Mouse (Mus musculus): ENCODE measurements around the gene Acaca.

Gene Acaca

DNA sequence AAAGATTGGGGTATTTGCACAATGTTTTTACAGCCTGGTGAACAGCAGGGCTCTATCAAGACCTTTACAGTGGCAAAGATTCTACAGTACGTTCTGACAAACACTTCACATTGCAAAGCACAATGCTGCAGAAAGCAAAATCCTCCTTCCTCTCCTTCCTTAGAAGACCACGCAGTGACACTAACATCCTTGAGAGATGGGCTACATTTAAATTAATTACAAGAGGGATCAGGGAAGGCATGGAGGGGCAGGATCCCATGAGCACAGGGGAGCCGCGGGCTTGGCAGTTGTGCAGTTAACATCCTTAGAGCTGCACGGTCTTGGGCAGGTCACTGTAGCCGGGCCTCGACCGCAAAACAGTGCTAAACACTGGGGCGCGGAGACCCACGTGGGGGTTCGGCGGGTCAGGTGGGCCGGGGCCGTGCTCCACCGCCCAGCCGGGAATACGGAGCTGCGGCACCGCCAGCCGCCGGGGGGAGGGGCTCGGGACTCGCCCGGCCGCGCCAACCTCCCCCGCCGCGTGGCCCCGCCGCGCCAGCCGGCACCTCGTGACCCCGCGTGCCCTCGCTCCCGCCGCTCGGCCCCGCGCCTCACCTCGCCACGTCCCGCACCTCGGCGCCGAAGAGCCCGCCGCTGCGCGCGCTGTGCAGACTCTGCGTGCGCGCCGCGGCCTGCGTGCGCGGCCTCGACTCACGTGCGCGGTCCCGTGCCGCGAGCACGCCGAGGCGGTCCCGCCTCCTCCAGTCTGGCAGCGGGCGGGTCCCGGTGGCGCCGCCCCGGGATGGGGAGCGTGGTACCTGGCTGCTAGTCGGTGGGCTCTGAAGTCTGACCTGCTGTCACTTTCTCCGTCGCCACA lies at the start of gene Acaca, which contains the start of gene Tada2a:
TSS of gene Acaca (plus strand) at position 730 of the 856 bp plus-strand sequence.
TSS of gene Tada2a (minus strand) at position 658 of the 856 bp plus-strand sequence.
- peak; percentile 69 for DNase-seq (ENCODE audit: low spot score)

DNA sequence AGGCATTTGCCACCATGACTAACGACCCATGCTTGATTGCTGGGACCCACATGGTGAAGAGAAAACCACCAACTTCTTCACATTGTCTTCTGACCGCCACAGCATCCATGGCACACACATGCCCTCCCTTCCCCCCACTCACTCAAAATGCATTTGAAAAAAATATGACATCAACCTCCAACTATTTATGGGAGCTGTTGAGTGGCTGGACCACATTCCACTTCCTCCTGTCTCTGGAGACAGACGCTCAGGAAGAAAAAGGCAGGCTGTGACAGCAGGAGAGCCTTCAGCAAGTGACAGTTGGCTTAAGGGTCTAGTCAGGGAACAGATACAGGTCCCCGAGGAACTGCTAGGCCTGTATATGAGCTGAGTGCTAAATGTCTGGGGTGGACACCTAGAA lies 49.6 kb upstream of the Acaca start:
- no peak for DNase-seq (ENCODE audit: low spot score)

DNA sequence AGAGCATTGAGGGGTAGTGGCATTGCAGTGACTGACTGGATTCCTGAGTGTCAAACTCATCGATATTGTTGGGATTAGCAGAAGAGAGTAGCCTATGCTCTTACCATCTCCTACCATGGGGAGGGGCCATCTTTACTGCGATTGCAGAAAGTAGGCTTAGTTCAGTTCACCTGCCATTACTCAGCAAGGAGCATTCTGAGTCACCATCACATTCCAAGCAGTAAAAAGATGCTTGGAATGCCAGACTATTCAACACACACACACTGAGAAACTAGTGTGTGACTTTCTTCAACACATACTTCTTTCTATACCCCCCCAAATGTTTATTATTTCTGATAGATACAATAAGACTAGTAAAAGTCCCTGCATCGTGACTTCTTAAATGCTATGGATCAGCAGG lies 49.1 kb upstream of the Acaca start:
- no peak for DNase-seq (ENCODE audit: low spot score)

DNA sequence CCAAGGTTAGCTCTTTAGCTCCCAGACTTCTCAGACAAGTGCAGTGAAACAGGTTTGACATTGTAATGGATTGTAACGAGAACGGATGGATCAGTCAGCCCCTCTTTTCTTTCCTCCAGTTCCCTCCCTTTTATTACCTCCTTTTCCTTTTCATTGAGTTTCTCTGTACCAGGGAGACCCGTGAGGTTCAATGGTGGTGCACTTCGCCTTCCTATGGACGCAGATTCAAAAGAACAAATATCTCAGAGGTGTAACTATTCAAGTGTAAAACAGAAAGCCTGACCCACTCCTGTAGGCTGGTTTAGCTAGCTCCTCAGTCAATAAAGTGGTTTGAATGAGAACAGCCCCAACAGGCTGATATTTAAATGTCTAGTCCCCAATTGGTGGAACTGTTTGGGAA lies 47.6 kb upstream of the Acaca start:
- DNase-seq (ENCODE audit: low spot score): no peak

DNA sequence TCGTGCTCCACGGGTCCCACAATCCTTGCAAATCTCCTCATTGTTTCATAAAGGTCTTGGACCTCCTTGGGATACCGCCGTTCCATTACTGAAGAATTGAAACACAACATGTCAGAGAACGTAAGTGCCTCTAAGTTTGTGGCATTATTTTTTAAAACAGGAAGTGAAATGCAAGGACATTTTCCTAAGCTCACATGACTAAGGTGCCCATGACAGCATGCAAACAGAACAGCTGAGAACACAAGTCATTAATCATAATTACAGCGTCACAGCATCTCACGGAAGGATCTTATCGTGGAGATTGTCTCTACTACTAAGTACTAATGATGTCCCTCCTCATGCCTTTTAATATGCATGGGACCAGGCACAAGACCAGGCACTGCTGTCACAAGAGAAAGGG lies 38.9 kb upstream of the Acaca start:
- no peak for DNase-seq (ENCODE audit: low spot score)

DNA sequence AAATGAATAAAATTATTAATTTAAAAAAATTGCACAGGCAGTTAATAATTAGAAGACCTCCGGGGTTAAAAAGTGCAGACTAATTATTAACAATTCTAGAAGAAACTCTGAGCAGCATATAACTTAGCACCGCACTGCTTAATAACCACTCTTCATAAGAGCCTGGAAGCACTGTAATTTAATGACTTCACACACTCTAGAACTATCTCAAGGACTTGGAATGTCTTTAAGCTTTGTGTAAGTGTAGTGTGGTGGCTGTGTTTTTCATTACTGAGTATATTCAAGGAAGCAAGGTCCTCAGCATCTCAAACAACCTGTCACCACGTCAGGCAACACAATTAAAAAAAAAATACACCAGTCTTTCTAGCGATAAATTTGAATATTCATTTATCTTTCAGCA lies 34.4 kb upstream of the Acaca start:
- DNase-seq (ENCODE audit: low spot score): no peak

DNA sequence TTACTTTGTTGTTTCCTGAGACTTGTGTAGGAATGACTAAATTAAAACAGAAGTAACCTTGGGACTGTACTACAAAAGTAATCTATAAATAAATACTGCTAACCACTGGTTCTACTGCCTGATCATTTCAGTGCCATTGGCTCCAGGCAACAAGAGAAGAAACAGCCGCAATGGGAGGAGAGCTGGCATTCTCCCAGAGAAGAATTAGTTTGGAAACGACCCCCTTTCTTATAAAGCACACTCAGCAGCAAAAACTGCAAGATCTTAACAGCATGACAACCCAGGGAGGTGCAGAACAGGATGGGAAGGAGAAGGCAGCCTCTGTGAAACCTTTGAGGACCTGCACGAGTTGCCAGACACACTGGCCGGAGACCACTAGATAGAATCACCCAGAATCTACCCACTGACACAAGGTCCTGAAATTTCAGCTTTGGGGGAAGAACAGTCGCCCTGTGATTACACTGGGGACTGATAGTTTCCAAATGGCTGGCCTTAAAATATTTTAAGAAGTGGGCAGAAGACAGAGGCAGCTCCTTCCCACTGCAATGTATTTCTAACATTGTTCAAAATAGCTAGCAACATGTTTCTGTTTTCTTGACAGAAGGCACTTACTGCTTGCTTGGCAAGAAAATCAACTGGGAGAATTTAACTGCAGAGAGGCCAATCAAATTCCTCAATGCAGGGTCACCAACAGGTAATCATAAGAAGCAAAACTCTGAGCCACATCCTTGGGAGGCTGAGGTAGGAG lies 32.0 kb upstream of the Acaca start:
- no peak for DNase-seq (ENCODE audit: low spot score)

DNA sequence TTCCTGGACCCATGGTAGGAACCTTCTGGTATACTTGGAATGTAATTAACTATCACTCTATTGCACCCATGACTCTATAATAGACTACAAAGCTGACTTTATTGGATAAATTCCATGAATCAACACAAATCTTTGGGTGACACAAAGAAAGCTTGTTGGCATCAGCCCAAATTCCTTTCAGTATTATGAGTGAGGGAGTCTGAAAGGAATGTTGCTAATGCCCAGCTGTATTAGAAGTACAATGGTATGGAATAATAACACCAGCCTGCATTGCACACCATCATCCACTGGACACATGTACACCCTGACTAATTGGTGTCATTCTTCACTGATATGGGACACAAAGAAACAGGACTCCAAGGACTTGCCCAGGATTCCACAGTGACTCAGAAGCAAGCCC lies 28.3 kb upstream of the Acaca start:
- DNase-seq (ENCODE audit: low spot score): no peak

DNA sequence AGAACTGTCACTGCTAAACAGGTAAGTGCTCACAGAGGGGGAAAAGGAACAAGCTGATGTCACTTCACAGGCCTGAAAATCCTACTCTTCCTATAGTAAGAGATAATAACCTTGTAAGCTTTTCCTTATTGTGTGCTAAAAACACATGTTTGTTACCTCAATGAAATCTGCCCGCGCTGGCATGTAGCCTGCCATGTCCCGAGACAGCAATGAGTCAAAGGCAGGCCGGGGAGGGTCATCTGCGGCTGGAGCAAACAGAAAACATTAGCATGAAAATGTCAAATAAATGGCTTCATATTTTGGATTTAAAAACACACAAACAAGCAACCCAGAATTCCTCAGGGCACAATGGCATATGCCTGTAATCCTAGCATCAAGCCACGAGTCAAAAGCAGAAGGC lies 25.4 kb upstream of the Acaca start:
- no peak for DNase-seq (ENCODE audit: low spot score)

DNA sequence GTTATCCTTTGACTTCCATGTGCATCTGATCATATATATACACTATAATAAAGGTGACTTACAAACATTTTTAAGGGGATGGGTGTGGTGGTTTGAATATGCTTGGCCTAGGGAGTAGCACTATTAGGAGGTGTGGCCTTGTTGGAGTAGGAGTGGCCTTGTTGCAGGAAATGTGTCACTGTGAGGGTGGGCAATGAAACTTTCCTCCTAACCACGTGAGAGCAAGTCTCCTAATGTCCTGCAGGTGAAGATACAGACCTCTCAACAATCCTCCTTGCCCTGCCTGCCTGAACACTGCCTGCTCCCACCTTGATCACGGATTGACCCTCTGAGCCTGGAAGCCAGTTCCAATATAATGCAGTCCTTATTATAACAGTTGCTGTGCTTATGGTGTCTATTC lies 22.3 kb upstream of the Acaca start:
- no peak for DNase-seq (ENCODE audit: low spot score)

DNA sequence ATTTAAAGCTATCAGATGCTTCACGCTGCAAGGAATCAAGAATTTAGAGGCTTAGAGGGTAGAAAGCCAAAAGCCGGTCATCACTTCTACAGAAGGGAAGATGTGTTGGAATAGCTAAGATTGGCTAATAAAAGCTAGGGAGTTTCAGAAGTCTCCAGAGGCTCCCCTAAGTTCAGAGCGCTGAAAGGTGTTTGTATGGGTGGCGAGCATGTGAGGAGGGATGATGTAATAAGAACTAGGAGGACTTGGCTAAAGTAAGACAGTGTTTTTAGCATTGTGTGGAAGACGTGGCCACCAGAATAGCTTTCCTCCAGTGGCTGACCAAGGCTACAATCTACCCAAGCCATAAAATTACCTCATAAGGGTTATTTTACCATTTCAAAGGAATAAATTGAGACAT lies 15.8 kb upstream of the Acaca start:
- DNase-seq (ENCODE audit: low spot score): no peak

DNA sequence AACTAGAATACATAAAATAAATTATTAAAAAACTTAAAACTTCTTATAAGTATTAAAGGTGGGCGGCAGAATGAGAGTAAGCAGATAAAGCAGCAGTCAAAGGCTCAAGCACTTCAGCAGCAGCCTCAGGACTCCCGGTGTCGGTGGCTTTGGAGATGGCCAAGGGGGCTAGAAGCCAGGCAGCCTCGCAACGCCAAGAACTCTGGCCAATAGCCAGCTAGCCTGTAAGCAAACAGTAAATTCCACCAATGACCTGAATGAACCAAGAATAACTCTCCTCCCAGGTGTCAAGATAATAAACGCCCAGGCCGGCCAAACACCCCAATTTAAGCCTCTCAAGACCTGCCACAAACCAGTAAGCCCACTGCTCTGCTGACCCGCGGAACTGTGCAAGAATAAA lies 13.8 kb upstream of the Acaca start:
- DNase-seq (ENCODE audit: low spot score): no peak

DNA sequence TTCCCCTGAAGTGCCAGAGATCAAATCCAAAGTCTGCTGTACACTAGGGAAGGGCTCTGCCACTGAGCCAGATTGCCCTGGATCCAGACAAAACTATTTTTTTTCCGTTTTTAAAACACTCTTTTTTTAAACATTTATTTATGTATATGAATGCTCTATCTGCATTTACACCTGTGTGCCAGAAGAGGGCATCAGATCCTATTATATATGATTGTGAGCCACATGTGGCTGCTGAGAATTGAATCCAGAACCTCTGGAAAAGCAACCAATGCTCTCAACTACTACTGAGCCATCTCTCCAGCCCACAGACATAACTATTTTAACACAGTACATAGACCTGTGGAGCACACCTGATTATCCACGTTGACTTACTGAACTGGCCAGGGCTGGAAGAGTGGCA lies 13.3 kb upstream of the Acaca start:
- DNase-seq (ENCODE audit: low spot score): no peak

DNA sequence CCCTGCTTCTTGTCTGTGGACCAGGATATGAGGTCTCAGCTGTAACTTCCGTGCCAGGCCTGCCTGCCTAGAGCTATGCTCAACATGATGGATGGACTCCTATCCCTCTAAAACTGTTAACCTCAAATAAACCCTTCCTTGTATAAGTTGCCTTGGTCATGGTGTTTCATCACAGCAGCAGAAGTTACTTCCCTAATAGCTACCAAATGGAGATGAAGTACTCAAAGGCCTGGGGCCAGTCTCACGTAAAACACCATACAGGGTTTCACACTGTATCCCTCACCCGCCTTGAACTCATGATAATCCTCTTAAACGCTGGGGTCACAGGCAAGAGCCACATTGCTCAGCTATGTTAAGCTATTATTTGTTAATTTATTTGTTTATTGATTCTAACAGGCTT lies 12.0 kb upstream of the Acaca start:
- DNase-seq (ENCODE audit: low spot score): no peak

DNA sequence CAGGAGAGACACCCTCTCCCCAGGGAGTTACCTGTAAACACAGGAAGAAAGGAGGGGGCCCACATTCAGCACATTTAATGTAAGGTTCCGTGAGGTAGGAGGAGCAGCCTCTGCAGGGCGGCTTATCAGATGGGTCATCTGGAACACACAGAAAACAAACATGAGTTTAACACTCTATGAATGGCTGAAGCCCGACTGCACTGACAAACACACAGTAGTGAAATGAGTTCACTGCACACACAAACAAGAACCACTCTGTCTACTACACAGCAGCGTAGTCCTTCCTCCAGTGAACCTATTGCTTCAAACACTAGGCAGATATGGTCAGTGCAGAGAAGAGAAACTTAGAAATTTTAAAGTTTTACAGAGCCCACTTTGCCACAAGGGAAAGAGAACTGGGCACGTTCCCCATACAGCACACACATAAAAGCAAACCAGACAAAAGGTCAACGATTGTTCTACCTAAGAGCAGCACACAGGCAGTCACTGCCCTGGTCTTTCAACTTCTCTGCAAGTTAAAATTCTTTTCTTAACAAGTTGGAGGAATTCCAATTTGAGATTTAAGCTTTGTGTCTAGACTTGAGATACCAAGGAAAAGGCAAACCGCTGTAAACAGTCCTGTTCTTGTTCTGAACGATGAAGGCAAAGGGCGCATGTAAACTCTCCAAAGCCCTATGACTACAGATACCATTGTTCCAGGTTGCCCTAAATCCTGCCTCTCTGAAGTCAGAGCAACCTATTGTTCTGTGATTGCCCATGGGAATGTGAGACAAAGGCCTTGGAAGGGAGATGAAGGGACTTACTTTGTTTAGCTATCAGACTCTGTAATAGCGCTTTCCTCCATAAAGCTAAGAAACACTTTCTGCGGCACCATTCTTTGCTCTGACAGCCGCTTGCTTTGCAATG lies 8.2 kb upstream of the Acaca start:
- peak; percentile 10 for DNase-seq (ENCODE audit: low spot score)

DNA sequence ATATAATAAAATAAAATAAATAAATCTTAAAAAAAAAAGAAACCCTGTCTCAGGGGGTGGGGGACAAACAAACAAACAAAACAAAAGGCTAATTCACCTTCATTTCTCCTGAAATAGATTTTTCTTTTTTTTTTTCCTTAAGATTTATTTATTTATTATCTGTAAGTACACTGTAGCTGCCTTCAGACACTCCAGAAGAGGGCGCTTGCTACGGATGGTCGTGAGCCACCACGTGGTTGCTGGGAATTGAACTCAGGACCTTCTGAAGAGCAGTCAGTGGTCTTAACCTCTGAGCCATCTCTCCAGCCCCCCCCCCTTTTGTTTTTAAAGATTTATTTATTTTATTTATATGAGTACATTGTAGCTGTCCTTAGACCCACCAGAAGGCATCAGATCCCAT lies 1.5 kb upstream of the Acaca start:
- DNase-seq (ENCODE audit: low spot score): no peak

DNA sequence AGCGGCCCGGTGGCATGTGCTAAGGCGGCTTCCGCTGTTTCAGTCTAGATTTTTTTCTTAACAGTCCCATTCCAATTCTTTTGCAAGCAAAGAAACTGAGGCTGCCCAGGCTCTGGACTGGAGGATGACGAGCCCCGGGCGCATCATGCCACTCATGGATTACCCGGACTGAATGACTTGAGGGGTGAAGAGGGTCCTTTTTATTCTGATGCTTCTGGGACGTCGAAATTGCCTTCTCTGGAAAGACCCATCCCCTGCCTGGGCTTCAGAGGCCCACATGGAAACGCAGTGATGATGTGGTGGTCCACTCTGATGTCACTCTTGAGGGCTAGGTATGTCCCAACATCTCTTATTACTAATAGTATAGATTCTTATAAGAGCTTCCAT lies 320 bp downstream of the Acaca start:
- no peak for DNase-seq (ENCODE audit: low spot score)

DNA sequence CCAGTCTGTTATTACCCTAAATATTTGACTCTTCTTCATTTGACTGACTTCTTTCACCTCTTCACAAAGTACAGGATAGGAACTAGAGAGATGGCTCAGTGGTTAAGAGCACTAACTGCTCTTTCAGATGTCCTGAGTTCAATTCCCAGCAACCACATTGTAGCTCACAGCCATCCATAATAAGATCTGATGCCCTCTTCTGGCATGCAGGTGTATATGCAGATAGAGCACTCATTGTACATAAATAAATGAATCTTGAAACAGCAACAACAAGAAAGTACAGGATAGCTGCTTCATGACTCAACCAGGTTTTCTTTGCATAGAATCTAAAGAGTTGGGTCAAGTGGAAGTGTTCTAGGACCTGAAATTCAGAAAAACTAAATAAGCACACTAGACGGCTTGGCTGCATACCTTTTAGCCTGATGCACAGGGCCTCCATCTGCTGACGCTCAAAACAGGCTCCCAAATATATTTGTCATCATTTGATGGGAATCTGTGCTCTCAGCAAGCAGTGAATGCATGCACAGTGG lies 4.9 kb downstream of the Acaca start:
- no peak for DNase-seq (ENCODE audit: low spot score)

DNA sequence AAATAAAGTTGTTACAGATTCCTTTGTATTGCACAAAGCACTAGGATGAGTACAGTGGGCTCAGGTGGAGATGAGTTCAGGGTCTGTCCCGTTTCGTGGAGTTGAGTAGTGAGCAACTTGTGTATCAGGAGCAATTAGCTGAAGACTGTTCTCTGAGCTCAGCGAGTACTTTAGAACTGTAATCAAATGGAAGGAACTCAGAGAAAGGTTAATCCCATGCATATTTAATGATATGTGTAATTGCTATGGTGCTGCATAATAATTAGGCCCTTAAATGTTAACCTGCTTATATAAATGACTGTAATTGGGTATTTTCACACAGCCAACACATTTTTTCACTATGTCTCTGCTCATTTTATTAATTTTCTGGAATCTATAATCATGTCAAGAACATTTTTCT lies 7.0 kb downstream of the Acaca start:
- DNase-seq (ENCODE audit: low spot score): no peak

DNA sequence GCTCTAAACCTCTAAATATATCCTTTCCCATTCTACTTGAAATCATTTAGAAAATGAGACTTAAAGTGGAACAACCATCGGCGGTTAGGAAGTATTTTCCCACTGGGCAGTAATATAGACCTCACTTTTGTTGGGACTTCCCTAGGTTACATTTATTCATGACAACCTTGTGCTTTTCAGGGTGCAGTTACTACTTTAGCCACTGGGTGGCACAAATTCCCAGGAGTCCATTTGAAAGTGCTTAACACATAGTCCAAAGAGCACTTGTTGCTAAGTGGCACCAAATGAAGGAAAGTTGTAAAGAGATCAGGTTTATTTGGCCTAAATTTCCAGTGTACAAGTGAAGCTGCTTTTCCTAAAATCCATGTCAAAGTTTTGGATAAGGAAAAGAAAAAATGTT lies 12.3 kb downstream of the Acaca start:
- DNase-seq (ENCODE audit: low spot score): peak; percentile 70

DNA sequence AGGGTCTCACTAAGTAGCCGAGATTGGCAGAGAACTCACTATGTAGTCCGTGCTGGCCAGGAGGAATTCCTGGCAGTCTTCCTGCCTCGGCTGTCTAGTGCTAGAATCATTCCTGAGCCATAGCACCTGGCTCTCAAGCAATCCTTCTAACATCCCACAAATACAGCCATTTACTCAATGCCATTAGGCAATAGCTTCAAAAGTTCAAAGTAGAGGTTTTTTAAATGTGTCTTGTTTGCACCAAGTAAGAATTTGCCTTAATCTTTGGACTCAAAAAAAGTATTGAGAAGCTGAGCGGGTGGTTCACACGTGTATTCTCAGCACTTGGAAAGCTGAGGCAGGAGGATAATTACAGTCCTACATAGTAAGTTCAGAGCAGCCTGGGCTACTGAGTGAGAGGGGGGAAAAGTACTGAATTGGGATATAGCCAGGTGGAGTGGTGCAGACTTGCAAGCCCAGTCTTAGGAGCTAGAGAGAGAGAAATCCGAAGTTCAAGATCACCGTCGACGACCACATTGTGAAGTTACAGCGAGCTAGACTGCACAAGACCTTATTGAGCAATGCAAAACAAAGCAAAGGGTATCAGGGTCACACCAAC lies 15.8 kb downstream of the Acaca start:
- no peak for DNase-seq (ENCODE audit: low spot score)

DNA sequence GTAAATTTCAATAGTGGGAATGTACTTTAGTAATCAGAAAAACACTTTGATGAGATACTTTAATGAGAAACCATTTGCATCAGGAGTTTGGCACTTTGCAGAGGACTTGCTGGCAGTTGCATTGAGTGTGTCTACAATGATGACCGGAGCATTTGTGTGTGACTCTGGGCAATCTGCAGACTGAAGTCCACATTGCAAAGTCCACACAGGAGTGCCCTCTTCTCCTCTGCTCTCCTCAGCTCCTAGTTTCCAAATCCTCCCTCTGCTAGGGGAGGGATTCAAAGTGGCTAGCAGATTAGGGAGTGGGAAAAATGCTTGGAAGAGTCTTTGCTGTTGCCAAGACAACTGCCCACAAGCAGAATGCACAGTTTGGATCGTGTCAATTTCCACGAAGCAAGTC lies 16.6 kb downstream of the Acaca start:
- DNase-seq (ENCODE audit: low spot score): no peak
